Mouse (Mus musculus) heart, embryonic 16.5 days (tissue): ENCODE measurements around the gene Rbfox1. TPM values are rescaled to one million over a fixed set of nuclear protein-coding genes. Genes with fewer than 3 reads are reported as not detected.

ENCODE experiments used
- ATAC-seq: fragments of 200-750 bp; cut with Nextera tagmentation; replicated peaks from 2 replicates; pipeline ENCODE4 v1.8.0; 2017; ENCODE audit warnings: moderate number of reproducible peaks; ENCODE audit not compliant: insufficient read depth, low FRiP score; ENCODE audit errors: extremely low read depth
- H3K27ac ChIP-seq: fragments of 300-500 bp; sonication (generic); 2 replicates; pipeline ENCODE4 v1.5.1; 2014; ENCODE audit warnings: mild to moderate bottlenecking, low read length, control low read depth, moderate library complexity
- H3K27me3 ChIP-seq: fragments of 300-500 bp; sonication (generic); 2 replicates; pipeline ENCODE4 v1.6.1; 2014; ENCODE audit warnings: low read length, mixed read lengths; ENCODE audit not compliant: control insufficient read depth, insufficient read depth
- H3K36me3 ChIP-seq: fragments of 300-500 bp; sonication (generic); 2 replicates; pipeline ENCODE4 v1.6.1; 2014; ENCODE audit not compliant: control insufficient read depth, insufficient read depth
- H3K4me1 ChIP-seq: fragments of 300-500 bp; sonication (generic); 2 replicates; pipeline ENCODE4 v1.6.1; 2014; ENCODE audit warnings: low read length, mixed read lengths; ENCODE audit not compliant: control insufficient read depth, insufficient read depth
- H3K4me2 ChIP-seq: fragments of 300-500 bp; sonication (generic); 2 replicates; pipeline ENCODE4 v1.6.1; 2014; ENCODE audit warnings: low read depth, mild to moderate bottlenecking, control low read depth, low read length
- H3K4me3 ChIP-seq: fragments of 300-500 bp; sonication (generic); 2 replicates; pipeline ENCODE4 v1.5.1; 2014; ENCODE audit warnings: mild to moderate bottlenecking, control low read depth, low read length
- H3K9ac ChIP-seq: fragments of 300-500 bp; sonication (generic); 2 replicates; pipeline ENCODE4 v1.6.1; 2014; ENCODE audit warnings: low read length, control low read depth
- H3K9me3 ChIP-seq: fragments of 300-500 bp; sonication (generic); replicated peaks from 2 replicates; pipeline ENCODE4 v1.6.1; 2016; ENCODE audit warnings: low read length; ENCODE audit not compliant: control insufficient read depth
- WGBS: fragments of 180-500 bp; shearing (Covaris S2); extraction: QIAGEN DNeasy Blood & Tissue Kit; methylation state at CpG from one replicate; pipeline ENCODE4 v1.1.7; 2014; 5-methylcytosine and 5-hydroxymethylcytosine counted together
- polyA plus RNA-seq: library from polyadenylated mRNA; unstranded; fragments of >200 nt; fragmentation: Nextera tagmentation; extraction: Ambion mirVana; gene quantifications from 2 replicates; pipeline ENCODE4 v1.2.1, GENCODE M21; 2015

The Rbfox1 gene
- polyA plus RNA-seq, 1 experiment from 2014 or later, result 5.9 TPM

- H3K27ac ChIP-seq, result no peak overlapping the region
- ATAC-seq, result no peak
- no peak overlapping the region for H3K9ac ChIP-seq
- no peaks in the 10 kb centered on the region for H3K36me3 ChIP-seq
- peaks cover 3% of the 10 kb centered on the region; the same call in 1 of the 2 replicates for H3K27me3 ChIP-seq
- no peak overlapping the region for H3K4me2 ChIP-seq
- no peaks in the 10 kb centered on the region for H3K9me3 ChIP-seq
- no peaks in the 10 kb centered on the region for H3K4me1 ChIP-seq
- H3K4me3 ChIP-seq, result no peak overlapping the region
Measured at GRCm38 (mm10) chr16:6833486-6833885, 948.3 kb downstream of the Rbfox1 start.

- ATAC-seq, result no peak
- Histone ChIP-seq H3K36me3 (no peaks in the 10 kb centered on the region), H3K27me3 (peaks cover 3% of the 10 kb centered on the region; the same call in 1 of the 2 replicates), H3K4me3 (no peak overlapping the region), H3K4me1 (0 out of 2 replicates have a peak, but pooled peaks cover 2% of the 10 kb centered on the region), H3K4me2 (no peak overlapping the region), H3K27ac (no peak overlapping the region), H3K9ac (no peak overlapping the region), H3K9me3 (no peaks in the 10 kb centered on the region)
- 54% methylated on average over 5 of the region's 5 CpGs for WGBS
Measured at GRCm38 (mm10) chr16:6835051-6835450, 949.9 kb downstream of the Rbfox1 start.

GRCm38 (mm10) chr16:6839299-6839995 lies 954.3 kb downstream of the Rbfox1 start:
- Histone ChIP-seq H3K4me3 (no peak overlapping the region), H3K4me2 (peak overlapping the region; percentile 29), H3K27me3 (peaks cover 3% of the 10 kb centered on the region; the same call in 1 of the 2 replicates), H3K36me3 (no peaks in the 10 kb centered on the region), H3K9ac (no peak overlapping the region), H3K4me1 (0 out of 2 replicates have a peak, but pooled peaks cover 2% of the 10 kb centered on the region), H3K27ac (no peak overlapping the region), H3K9me3 (no peaks in the 10 kb centered on the region)
- 32% methylated on average over 15 of the region's 15 CpGs for WGBS
- ATAC-seq, result peak; percentile 85; the same call in 1 of the 2 replicates

GRCm38 (mm10) chr16:6840007-6840406 lies 954.9 kb downstream of the Rbfox1 start:
- Histone ChIP-seq H3K9ac (no peak overlapping the region), H3K9me3 (no peaks in the 10 kb centered on the region), H3K27me3 (peaks cover 3% of the 10 kb centered on the region; the same call in 1 of the 2 replicates), H3K27ac (no peak overlapping the region), H3K4me3 (no peak overlapping the region), H3K4me2 (peak overlapping the region; percentile 29), H3K4me1 (0 out of 2 replicates have a peak, but pooled peaks cover 2% of the 10 kb centered on the region), H3K36me3 (no peaks in the 10 kb centered on the region)
- no peak for ATAC-seq
- 31% methylated on average over 3 of the region's 3 CpGs for WGBS

- no peaks in the 10 kb centered on the region for H3K36me3 ChIP-seq
- H3K9me3 ChIP-seq, result no peaks in the 10 kb centered on the region
- H3K4me1 ChIP-seq, result 0 out of 2 replicates have a peak, but pooled peaks cover 2% of the 10 kb centered on the region
- no peak for ATAC-seq
- WGBS, result 66% methylated on average over 7 of the region's 7 CpGs
- H3K9ac ChIP-seq, result no peak overlapping the region
- no peak overlapping the region for H3K27ac ChIP-seq
- H3K27me3 ChIP-seq, result peaks cover 3% of the 10 kb centered on the region; the same call in 1 of the 2 replicates
- H3K4me2 ChIP-seq, result no peak overlapping the region
- H3K4me3 ChIP-seq, result no peak overlapping the region
Measured at GRCm38 (mm10) chr16:6840461-6840860, 955.3 kb downstream of the Rbfox1 start.

- Histone ChIP-seq H3K27ac (no peak overlapping the region), H3K9ac (no peak overlapping the region), H3K4me3 (no peak overlapping the region), H3K4me1 (0 out of 2 replicates have a peak, but pooled peaks cover 2% of the 10 kb centered on the region), H3K4me2 (no peak overlapping the region), H3K9me3 (no peaks in the 10 kb centered on the region), H3K27me3 (peaks cover 3% of the 10 kb centered on the region; the same call in 1 of the 2 replicates), H3K36me3 (no peaks in the 10 kb centered on the region)
- no peak for ATAC-seq
- WGBS, result 64% methylated on average over 8 of the region's 8 CpGs
Measured at GRCm38 (mm10) chr16:6842066-6842785, 957.1 kb downstream of the Rbfox1 start.

- Histone ChIP-seq H3K4me3 (no peak overlapping the region), H3K36me3 (no peaks in the 10 kb centered on the region), H3K4me1 (0 out of 2 replicates have a peak, but pooled peaks cover 2% of the 10 kb centered on the region), H3K9me3 (no peaks in the 10 kb centered on the region), H3K27ac (no peak overlapping the region), H3K4me2 (no peak overlapping the region), H3K9ac (no peak overlapping the region), H3K27me3 (no peaks in the 10 kb centered on the region)
- ATAC-seq, result no peak
- 43% methylated on average over 4 of the region's 4 CpGs for WGBS
Measured at GRCm38 (mm10) chr16:6844659-6845058, 959.5 kb downstream of the Rbfox1 start.

- no peaks in the 10 kb centered on the region for H3K36me3 ChIP-seq
- no peak overlapping the region for H3K27ac ChIP-seq
- H3K4me2 ChIP-seq, result no peak overlapping the region
- no peaks in the 10 kb centered on the region for H3K4me1 ChIP-seq
- no peaks in the 10 kb centered on the region for H3K9me3 ChIP-seq
- no peaks in the 10 kb centered on the region for H3K27me3 ChIP-seq
- H3K9ac ChIP-seq, result no peak overlapping the region
- H3K4me3 ChIP-seq, result no peak overlapping the region
- ATAC-seq, result no peak
- WGBS, result 76% methylated on average over 9 of the region's 9 CpGs
Measured at GRCm38 (mm10) chr16:6851393-6851792, 966.2 kb downstream of the Rbfox1 start.

- no peak overlapping the region for H3K4me3 ChIP-seq
- WGBS, result 70% methylated on average over 2 of the region's 2 CpGs
- no peak overlapping the region for H3K27ac ChIP-seq
- no peaks in the 10 kb centered on the region for H3K4me1 ChIP-seq
- no peak overlapping the region for H3K9ac ChIP-seq
- no peaks in the 10 kb centered on the region for H3K36me3 ChIP-seq
- H3K9me3 ChIP-seq, result no peaks in the 10 kb centered on the region
- H3K27me3 ChIP-seq, result no peaks in the 10 kb centered on the region
- no peak overlapping the region for H3K4me2 ChIP-seq
- ATAC-seq, result no peak
Measured at GRCm38 (mm10) chr16:6853796-6854195, 968.6 kb downstream of the Rbfox1 start.
